Mouse (Mus musculus): ENCODE measurements around the gene Wdr26. TPM values are rescaled to one million over a fixed set of nuclear protein-coding genes. Genes with fewer than 3 reads are reported as not detected.

The Wdr26 gene
- polyA plus RNA-seq, 1 experiment, result 38.4 TPM

DNA sequence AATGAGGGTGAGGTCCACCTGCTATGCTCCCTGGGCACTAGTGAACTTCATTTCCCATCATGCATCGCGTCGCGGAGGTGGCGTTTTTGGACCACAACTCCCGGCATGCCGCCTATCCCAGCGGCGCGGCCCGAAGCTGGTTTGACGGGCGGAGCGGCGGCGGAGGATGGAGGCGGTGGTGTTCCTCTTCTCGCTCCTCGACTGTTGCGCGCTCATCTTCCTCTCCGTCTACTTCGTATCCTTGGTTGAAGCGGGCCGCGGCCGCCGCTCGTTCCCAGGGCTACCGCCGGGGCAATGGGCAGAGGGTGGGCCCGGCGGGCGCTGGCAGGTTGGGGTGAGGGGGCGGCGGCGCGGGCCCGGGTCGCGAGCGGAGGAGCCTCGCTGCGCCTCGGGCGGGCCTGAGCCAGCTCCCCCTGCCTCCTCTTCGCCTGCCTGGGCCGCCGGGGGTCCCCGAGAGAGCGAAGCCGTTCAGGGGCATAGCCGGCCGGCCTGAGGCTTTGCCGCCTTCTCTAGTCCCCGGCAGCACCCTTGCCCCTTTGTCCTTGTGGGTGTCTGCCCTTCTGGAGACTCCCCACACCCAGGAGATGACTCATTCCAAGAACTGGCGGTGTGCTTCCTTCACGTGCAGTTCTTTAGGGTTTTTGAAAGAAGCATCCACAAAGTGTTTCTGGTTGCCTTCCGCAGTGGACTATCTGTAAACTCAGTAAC lies 60.8 kb downstream of the Wdr26 start:
- TF ChIP-seq MYOD1 (IDR thresholded peaks at IDR 0.05; ENCODE audit: control insufficient read depth, insufficient read length, low read depth) (no peak), MAX (IDR thresholded peaks at IDR 0.05) (peak; percentile 68), USF1 (IDR thresholded peaks at IDR 0.05; ENCODE audit: low read depth) (peak; percentile 20)
- Histone ChIP-seq H3K36me3 (ENCODE audit: control insufficient read depth, insufficient read depth) (peaks cover 27% of the 10 kb centered on the region), H3ac (ENCODE audit: control insufficient read depth, insufficient read length, low read depth) (peak overlapping the region; percentile 99), H3K79me3 (ENCODE audit: low read depth) (peaks cover 45% of the 10 kb centered on the region), H3K79me2 (ENCODE audit: control insufficient read depth, insufficient read depth) (peaks cover 52% of the 10 kb centered on the region), H3K4me3 (ENCODE audit: insufficient read depth, poor library complexity, severe bottlenecking) (peak overlapping the region; percentile 63), H3K27me3 (ENCODE audit: control insufficient read depth, insufficient read depth, insufficient read length) (no peaks in the 10 kb centered on the region)

DNA sequence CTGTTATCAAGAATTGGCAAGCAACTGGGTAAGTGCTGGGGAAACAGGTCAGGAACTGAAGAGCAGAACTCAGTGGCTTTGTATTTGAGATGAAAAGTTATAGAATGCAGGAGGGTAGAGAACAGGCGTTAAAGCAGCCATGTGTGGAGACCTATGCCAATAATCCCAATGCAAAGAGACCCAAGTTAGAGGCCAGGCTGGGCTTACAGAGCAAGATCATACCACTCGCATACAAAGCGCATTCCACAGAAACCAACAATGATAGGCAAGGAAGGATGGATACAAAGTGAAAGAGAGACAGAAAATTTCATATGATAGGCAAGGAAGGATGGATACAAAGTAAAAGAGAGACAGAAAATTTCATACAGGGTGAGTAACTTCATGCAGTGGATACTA lies 61.4 kb downstream of the Wdr26 start:
- Histone ChIP-seq H3K4me3 (ENCODE audit: insufficient read depth, poor library complexity, severe bottlenecking) (no peak overlapping the region), H3K36me3 (ENCODE audit: control insufficient read depth, insufficient read depth) (peaks cover 23% of the 10 kb centered on the region), H3K27me3 (ENCODE audit: control insufficient read depth, insufficient read depth, insufficient read length) (no peaks in the 10 kb centered on the region), H3ac (ENCODE audit: control insufficient read depth, insufficient read length, low read depth) (no peak overlapping the region), H3K79me3 (ENCODE audit: low read depth) (peaks cover 41% of the 10 kb centered on the region), H3K79me2 (ENCODE audit: control insufficient read depth, insufficient read depth) (peaks cover 46% of the 10 kb centered on the region)
- TF ChIP-seq MAX (IDR thresholded peaks at IDR 0.05), result no peak
- TF ChIP-seq MYOG (IDR thresholded peaks at IDR 0.05; ENCODE audit: control insufficient read depth, extremely low read depth, insufficient read length), result no peak
- TF ChIP-seq MYOD1 (IDR thresholded peaks at IDR 0.05; ENCODE audit: control insufficient read depth, insufficient read length, low read depth), result no peak
- TF ChIP-seq CTCF (IDR thresholded peaks at IDR 0.05; ENCODE audit: control insufficient read depth, insufficient read depth, insufficient read length), result no peak
- no peak for TF ChIP-seq CEBPB (IDR thresholded peaks at IDR 0.05; ENCODE audit: low read depth)
- no peak for TF ChIP-seq FOSL1 (IDR thresholded peaks at IDR 0.05; ENCODE audit: insufficient read depth, low read length, poor library complexity, severe bottlenecking)
- no peak for TF ChIP-seq USF1 (IDR thresholded peaks at IDR 0.05; ENCODE audit: low read depth)

DNA sequence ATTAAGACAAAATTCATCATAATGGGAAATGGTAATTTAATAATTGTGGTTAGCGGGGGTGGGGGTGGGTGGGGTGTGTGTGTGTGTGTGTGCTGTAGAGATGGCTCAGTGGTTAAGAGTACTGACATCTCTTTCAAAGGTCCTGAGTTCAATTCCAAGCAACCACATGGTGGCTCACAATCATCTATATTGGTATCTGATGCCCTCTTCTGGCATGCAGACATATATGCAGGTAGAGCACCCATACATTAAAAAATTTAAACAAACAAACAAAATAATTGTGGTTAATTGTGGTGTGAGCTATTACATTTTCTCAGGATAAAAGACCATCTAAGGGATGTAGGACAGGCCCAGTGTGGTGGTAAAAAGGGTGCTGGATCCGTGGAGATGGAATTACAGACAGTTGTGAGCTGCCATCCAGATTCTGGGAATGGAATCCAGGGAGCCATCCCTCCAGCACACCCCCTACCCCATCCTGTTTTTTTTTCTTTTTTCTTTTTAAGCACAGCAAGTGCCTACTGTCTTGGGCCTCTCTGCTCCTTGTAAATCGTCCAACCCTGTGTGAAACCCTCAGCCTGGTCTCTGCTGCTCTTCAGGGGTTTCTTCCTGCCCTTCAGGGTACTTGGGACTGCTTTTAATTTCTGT lies 62.3 kb downstream of the Wdr26 start:
- no peak for TF ChIP-seq MYOD1 (IDR thresholded peaks at IDR 0.05; ENCODE audit: control insufficient read depth, insufficient read length, low read depth)
- TF ChIP-seq USF1 (IDR thresholded peaks at IDR 0.05; ENCODE audit: low read depth), result no peak
- no peak for TF ChIP-seq MYOG (IDR thresholded peaks at IDR 0.05; ENCODE audit: control insufficient read depth, extremely low read depth, insufficient read length)
- TF ChIP-seq MAX (IDR thresholded peaks at IDR 0.05), result no peak
- TF ChIP-seq CTCF (IDR thresholded peaks at IDR 0.05; ENCODE audit: control insufficient read depth, insufficient read depth, insufficient read length), result no peak
- no peak for TF ChIP-seq CEBPB (IDR thresholded peaks at IDR 0.05; ENCODE audit: low read depth)
- TF ChIP-seq FOSL1 (IDR thresholded peaks at IDR 0.05; ENCODE audit: insufficient read depth, low read length, poor library complexity, severe bottlenecking), result no peak
- Histone ChIP-seq H3K27me3 (ENCODE audit: control insufficient read depth, insufficient read depth, insufficient read length) (no peaks in the 10 kb centered on the region), H3K79me2 (ENCODE audit: control insufficient read depth, insufficient read depth) (peaks cover 44% of the 10 kb centered on the region), H3K79me3 (ENCODE audit: low read depth) (peaks cover 33% of the 10 kb centered on the region), H3ac (ENCODE audit: control insufficient read depth, insufficient read length, low read depth) (no peak overlapping the region), H3K36me3 (ENCODE audit: control insufficient read depth, insufficient read depth) (peaks cover 13% of the 10 kb centered on the region), H3K4me3 (ENCODE audit: insufficient read depth, poor library complexity, severe bottlenecking) (no peak overlapping the region)

DNA sequence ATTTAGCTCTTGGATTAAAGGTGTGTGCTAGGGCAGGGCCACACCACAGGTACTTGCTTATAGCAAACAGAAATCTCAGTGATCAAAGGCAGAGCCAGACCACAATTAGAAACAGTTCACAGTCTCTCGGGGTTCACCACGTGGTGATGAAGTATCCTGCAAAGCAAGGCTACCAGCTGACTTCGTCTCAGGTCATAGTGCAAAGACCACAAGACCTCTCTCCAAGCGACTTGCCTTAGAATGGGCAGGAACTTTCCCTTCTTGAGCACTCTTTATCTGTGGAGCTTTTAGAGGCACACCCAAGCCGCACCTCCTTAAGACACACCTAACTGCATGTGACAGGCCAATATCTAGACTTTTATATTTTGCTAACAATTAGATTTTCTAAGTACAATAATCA lies 63.3 kb downstream of the Wdr26 start:
- peaks cover 4% of the 10 kb centered on the region for H3K36me3 ChIP-seq (ENCODE audit: control insufficient read depth, insufficient read depth)
- peaks cover 39% of the 10 kb centered on the region for H3K79me2 ChIP-seq (ENCODE audit: control insufficient read depth, insufficient read depth)
- peaks cover 25% of the 10 kb centered on the region for H3K79me3 ChIP-seq (ENCODE audit: low read depth)
- no peak overlapping the region for H3ac ChIP-seq (ENCODE audit: control insufficient read depth, insufficient read length, low read depth)
- H3K27me3 ChIP-seq (ENCODE audit: control insufficient read depth, insufficient read depth, insufficient read length), result no peaks in the 10 kb centered on the region
- TF ChIP-seq USF1 (IDR thresholded peaks at IDR 0.05; ENCODE audit: low read depth), result no peak
- TF ChIP-seq CEBPB (IDR thresholded peaks at IDR 0.05; ENCODE audit: low read depth), result no peak
- no peak for TF ChIP-seq FOSL1 (IDR thresholded peaks at IDR 0.05; ENCODE audit: insufficient read depth, low read length, poor library complexity, severe bottlenecking)
- TF ChIP-seq MYOG (IDR thresholded peaks at IDR 0.05; ENCODE audit: control insufficient read depth, extremely low read depth, insufficient read length), result no peak
- TF ChIP-seq MAX (IDR thresholded peaks at IDR 0.05), result no peak
- no peak for TF ChIP-seq CTCF (IDR thresholded peaks at IDR 0.05; ENCODE audit: control insufficient read depth, insufficient read depth, insufficient read length)
- TF ChIP-seq MYOD1 (IDR thresholded peaks at IDR 0.05; ENCODE audit: control insufficient read depth, insufficient read length, low read depth), result no peak
- no peak overlapping the region for H3K4me3 ChIP-seq (ENCODE audit: insufficient read depth, poor library complexity, severe bottlenecking)

DNA sequence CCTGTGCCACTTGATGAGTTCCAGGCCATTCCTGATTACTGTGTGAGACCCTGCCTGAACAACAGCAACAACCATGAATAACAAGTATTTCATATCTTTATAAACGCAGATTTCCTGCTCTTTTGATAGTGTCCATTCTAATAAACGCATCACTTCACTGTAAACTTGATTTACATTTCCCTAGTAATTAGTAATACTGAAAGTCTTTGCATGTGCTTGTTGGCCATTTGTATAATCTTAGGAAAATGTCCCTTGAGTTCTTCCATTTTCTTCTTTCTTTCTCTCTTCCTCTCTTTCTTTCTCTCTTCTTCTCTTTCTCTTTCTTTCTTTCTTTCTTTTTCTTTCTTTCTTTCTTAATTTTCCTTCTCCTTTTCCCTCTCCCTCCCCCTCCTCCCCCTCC lies 65.6 kb downstream of the Wdr26 start:
- no peaks in the 10 kb centered on the region for H3K27me3 ChIP-seq (ENCODE audit: control insufficient read depth, insufficient read depth, insufficient read length)
- H3ac ChIP-seq (ENCODE audit: control insufficient read depth, insufficient read length, low read depth), result no peak overlapping the region
- peaks cover 17% of the 10 kb centered on the region for H3K79me3 ChIP-seq (ENCODE audit: low read depth)
- peaks cover 39% of the 10 kb centered on the region for H3K79me2 ChIP-seq (ENCODE audit: control insufficient read depth, insufficient read depth)
- TF ChIP-seq MAX (IDR thresholded peaks at IDR 0.05) (no peak), USF1 (IDR thresholded peaks at IDR 0.05; ENCODE audit: low read depth) (no peak), CEBPB (IDR thresholded peaks at IDR 0.05; ENCODE audit: low read depth) (no peak), MYOG (IDR thresholded peaks at IDR 0.05; ENCODE audit: control insufficient read depth, extremely low read depth, insufficient read length) (no peak), CTCF (IDR thresholded peaks at IDR 0.05; ENCODE audit: control insufficient read depth, insufficient read depth, insufficient read length) (no peak), MYOD1 (IDR thresholded peaks at IDR 0.05; ENCODE audit: control insufficient read depth, insufficient read length, low read depth) (no peak), FOSL1 (IDR thresholded peaks at IDR 0.05; ENCODE audit: insufficient read depth, low read length, poor library complexity, severe bottlenecking) (no peak)
- H3K36me3 ChIP-seq (ENCODE audit: control insufficient read depth, insufficient read depth), result peaks cover 11% of the 10 kb centered on the region
- H3K4me3 ChIP-seq (ENCODE audit: insufficient read depth, poor library complexity, severe bottlenecking), result no peak overlapping the region

Measured in C2C12 (cell line).